Mouse (Mus musculus) testis, adult 2 months (tissue): ENCODE measurements around the gene Adh5.

Experiments
- CTCF ChIP-seq: fragments of 200-500 bp; IDR thresholded peaks from 2 replicates; pipeline ENCODE4 v1.5.1; 2012; ENCODE audit warnings: low read depth, mild to moderate bottlenecking, inconsistent platforms, low read length, moderate library complexity; ENCODE audit not compliant: control insufficient read depth, insufficient read depth, insufficient replicate concordance
- POLR2A ChIP-seq: fragments of 200-500 bp; IDR thresholded peaks from 2 replicates; pipeline ENCODE4 v1.6.1; 2012; ENCODE audit warnings: low read depth, mild to moderate bottlenecking, inconsistent platforms, low read length, moderate library complexity; ENCODE audit not compliant: control insufficient read depth

DNA sequence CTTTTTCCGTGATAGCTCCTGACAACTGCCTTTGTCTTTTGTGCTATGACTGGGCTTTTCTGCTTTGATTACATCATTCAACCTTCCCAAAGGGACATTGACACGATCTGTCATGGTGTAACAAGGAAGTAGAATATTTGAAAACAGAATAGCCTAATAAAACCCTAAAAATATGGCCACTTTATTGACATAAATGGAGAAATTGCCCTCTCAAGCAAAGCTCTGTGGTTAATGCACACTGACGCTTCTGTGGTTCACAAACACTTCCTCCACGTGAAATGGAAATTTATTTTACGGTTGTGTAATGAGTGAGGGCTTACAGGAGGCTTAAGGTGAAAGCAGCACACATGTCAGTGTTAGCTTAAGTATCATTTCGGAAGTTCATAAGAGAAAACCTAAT lies 23.5 kb upstream of the Adh5 start:
- TF ChIP-seq CTCF (no peak), POLR2A (no peak)
